Mouse (Mus musculus): ENCODE results near the gene Spint4.

DNA sequence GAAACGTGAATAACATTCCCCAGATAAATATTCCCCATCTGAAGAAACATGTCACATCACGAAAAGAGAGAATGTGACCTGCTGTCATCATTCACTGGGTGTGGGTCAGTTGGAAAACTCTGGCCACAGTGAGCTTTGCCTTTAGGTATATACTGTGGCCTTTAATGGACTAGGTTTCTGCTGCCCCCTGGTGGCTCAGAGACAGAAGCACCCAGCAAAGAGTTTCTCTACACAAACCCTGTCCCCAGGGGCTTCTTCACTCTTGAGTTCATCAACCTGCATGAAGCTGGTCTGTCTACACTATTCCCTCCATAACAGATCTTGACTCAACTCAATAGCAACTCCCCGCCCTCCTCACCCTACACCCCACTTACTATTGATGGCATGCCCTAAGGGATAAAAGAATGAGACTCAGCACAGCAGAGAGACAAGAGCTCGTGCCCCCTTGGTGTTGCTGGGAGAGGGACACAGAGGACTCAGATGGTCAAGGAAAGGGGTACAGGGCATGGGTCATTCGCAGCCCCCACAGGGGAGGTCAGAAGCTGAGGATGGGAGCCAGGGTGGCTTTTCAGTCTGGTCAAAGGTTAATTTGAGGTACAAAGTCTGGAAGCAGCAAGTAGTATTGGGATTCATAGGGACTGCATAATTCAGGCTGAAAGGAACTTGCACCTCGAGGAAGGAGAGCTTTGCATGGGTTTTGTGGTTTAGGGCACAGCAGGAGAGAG is 27.8 kb downstream of the Spint4 start:
- TF ChIP-seq EP300 (IDR thresholded peaks at IDR 0.05; ENCODE audit: insufficient read depth, low read depth, low read length) (no peak), CTCF (IDR thresholded peaks at IDR 0.05; ENCODE audit: low read depth, low read length) (peak; percentile 62)
